Comparison of ENCODE assay signal across 9 mouse cellular contexts in the genomic region with DNA sequence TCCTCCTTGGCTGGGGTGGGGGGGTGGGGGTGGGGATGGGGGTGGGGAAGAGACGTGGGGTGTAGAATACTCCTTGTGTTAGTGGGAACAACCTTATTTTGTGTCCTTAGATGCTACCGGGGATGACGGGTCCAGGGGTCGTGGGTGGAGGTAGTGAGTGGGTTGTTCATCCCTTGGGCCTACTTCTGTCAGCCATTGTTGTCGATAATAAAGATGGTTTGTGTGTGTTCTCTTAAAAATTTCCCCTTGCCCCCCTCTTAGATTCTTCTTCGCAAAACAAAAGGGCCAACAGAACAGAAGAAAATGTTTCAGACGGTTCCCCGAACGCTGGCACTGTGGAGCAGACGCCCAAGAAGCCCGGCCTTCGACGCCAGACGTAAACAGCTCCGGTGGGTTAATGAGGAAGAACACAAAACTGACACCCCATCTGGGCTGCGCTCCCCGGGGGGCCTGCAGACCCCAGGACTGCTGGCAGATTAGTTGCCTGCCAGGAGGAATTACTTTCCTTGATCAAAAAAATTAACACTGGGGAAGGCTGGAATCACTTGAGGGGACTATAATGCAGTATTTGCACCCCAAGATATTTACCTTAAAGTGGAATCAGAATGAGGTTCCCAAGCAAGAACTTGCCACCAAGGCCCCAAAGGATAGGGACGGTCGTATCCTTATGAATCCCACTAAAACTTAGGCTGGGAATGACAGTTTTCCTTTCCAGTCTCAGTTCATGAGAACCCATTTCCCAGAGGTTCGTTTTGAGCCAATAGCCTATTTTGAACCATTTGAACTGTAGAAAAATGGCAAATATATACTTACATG. TPM values are rescaled to one million over a fixed set of nuclear protein-coding genes. Genes with fewer than 3 reads are reported as not detected.
DNase-seq lines count a peak whose midpoint lies in the region; ATAC-seq and TF ChIP-seq lines count a peak whose summit lies in the region.
"Had no signal": no experiment of that assay in that cellular context is flagged by ENCODE, and none has a peak within 500 bp of the region (broad histone marks: within the 10 kb centered on the region; RNA-seq: fewer than 3 reads in every experiment).

No protein-coding gene starts in this region.

- H3K27me3 ChIP-seq in erythroblast, embryonic 14.5 days (ENCODE audit: control insufficient read depth): peaks cover 21% of the 10 kb centered on the region
- no peaks in the 10 kb centered on the region for H3K27me3 ChIP-seq in thymus, adult 2 months (ENCODE audit: control insufficient read depth, insufficient read depth, low read length)
- H3K27me3 ChIP-seq in hindbrain, embryonic 14.5 days (ENCODE audit: control insufficient read depth, insufficient read depth, low read length): 0 out of 2 replicates have a peak, but pooled peaks cover 4% of the 10 kb centered on the region
- H3K27me3 ChIP-seq in midbrain, embryonic 13.5 days: peaks cover 3% of the 10 kb centered on the region; the same call in 1 of the 2 replicates
- H3K27me3 ChIP-seq: Patski had no signal

- peak overlapping the region; percentile 66 for H3K9ac ChIP-seq in hindbrain, embryonic 14.5 days
- peak overlapping the region; percentile 93 for H3K9ac ChIP-seq in midbrain, embryonic 13.5 days (replicated peaks)

- peak overlapping the region; percentile 74 for H3K4me3 ChIP-seq in erythroblast, embryonic 14.5 days (replicated peaks)
- H3K4me3 ChIP-seq in thymus, adult 2 months (ENCODE audit: control insufficient read depth, insufficient read depth, low read length): peak overlapping the region; percentile 70
- H3K4me3 ChIP-seq in hindbrain, embryonic 14.5 days (replicated peaks; ENCODE audit: low read length): peak overlapping the region; percentile 86
- H3K4me3 ChIP-seq in midbrain, embryonic 13.5 days (replicated peaks): peak overlapping the region; percentile 90

- H3K4me2 ChIP-seq in hindbrain, embryonic 14.5 days (replicated peaks): peak overlapping the region; percentile 95
- H3K4me2 ChIP-seq in midbrain, embryonic 13.5 days (replicated peaks): peak overlapping the region; percentile 84

- intact Hi-C loops in gastrocnemius, postnatal 36 days (cut with DNase I): no loop called here

- no peak for ATAC-seq in erythroblast, adult 5-6 weeks (replicated peaks; ENCODE audit: low FRiP score, poor library complexity, severe bottlenecking)
- no peak for ATAC-seq in hindbrain, embryonic 14.5 days (ENCODE audit: low FRiP score)
- no peak for ATAC-seq in midbrain, embryonic 13.5 days
- ATAC-seq: Patski had no signal

- WGBS in thymus, adult 2 months: 5% methylated on average over 20 of the region's 20 CpGs
- 6% methylated on average over 20 of the region's 20 CpGs for WGBS in hindbrain, embryonic 14.5 days
- WGBS in midbrain, embryonic 13.5 days: 4% methylated on average over 20 of the region's 20 CpGs

- TF ChIP-seq CTCF in thymus, adult 2 months (IDR thresholded peaks at IDR 0.05; ENCODE audit: borderline replicate concordance, control insufficient read depth, extremely low read depth, insufficient read depth, low read length, poor library complexity): no peak

- peak overlapping the region; percentile 98 for H3K27ac ChIP-seq in thymus, adult 2 months (ENCODE audit: control insufficient read depth, insufficient read depth, low read length)
- H3K27ac ChIP-seq in hindbrain, embryonic 14.5 days: no peak overlapping the region
- H3K27ac ChIP-seq in midbrain, embryonic 13.5 days: peak overlapping the region; percentile 64

- peaks cover 59% of the 10 kb centered on the region for H3K4me1 ChIP-seq in erythroblast, embryonic 14.5 days (ENCODE audit: control insufficient read depth)
- H3K4me1 ChIP-seq in thymus, adult 2 months (replicated peaks; ENCODE audit: control insufficient read depth, insufficient read depth, low read length): peaks cover 20% of the 10 kb centered on the region
- peaks cover 31% of the 10 kb centered on the region for H3K4me1 ChIP-seq in hindbrain, embryonic 14.5 days (replicated peaks; ENCODE audit: control insufficient read depth, insufficient read depth, low read length)
- peaks cover 51% of the 10 kb centered on the region for H3K4me1 ChIP-seq in midbrain, embryonic 13.5 days (replicated peaks)

- H3K9me3 ChIP-seq in erythroblast, embryonic 14.5 days (ENCODE audit: control insufficient read depth, low read length): no peaks in the 10 kb centered on the region
- H3K9me3 ChIP-seq in hindbrain, embryonic 14.5 days (ENCODE audit: control insufficient read depth, low read length): no peaks in the 10 kb centered on the region
- H3K9me3 ChIP-seq in midbrain, embryonic 13.5 days: no peaks in the 10 kb centered on the region

- TF ChIP-seq POLR2A in thymus, adult 2 months (IDR thresholded peaks at IDR 0.05; ENCODE audit: control insufficient read depth, extremely low read depth, insufficient read depth, low read length, poor library complexity): no peak

- peaks cover 45% of the 10 kb centered on the region for H3K36me3 ChIP-seq in erythroblast, embryonic 14.5 days (ENCODE audit: control insufficient read depth)
- peaks cover 12% of the 10 kb centered on the region for H3K36me3 ChIP-seq in thymus, adult 2 months (ENCODE audit: control insufficient read depth, insufficient read depth, low read length)
- H3K36me3 ChIP-seq in hindbrain, embryonic 14.5 days (replicated peaks; ENCODE audit: control insufficient read depth, insufficient read depth): no peaks in the 10 kb centered on the region
- no peaks in the 10 kb centered on the region for H3K36me3 ChIP-seq in midbrain, embryonic 13.5 days

- no peak for DNase-seq in thymus, adult 2 months
- no peak for DNase-seq in thymus, adult 18-20 months
- no peak for DNase-seq in hindbrain, embryonic 14.5 days (ENCODE audit: low spot score)
- no peak for DNase-seq in gastrocnemius, postnatal 36 days
- DNase-seq in left cerebral cortex, adult 9 months (ENCODE audit: low spot score in 2 of 2): no peak

RNA-seq across cellular contexts. Expression of a gene that starts 1.7 kb away (rescaled TPM):
- polyA plus RNA-seq in erythroblast, embryonic 14.5 days (2012): 6.9 and 7.0 TPM in 2 replicates
- 256 and 258 TPM in 2 replicates for total RNA-seq in erythroblast, adult 5-6 weeks (2015; ENCODE audit: low replicate concordance)
- 354 and 386 TPM in 2 replicates for total RNA-seq in erythroblast, adult 5-6 weeks (2017; ENCODE audit: low replicate concordance)
- 65.2 and 82.5 TPM in 2 replicates for polyA plus RNA-seq in thymus, adult 2 months (2012; rRNA removed)
- polyA plus RNA-seq in hindbrain, embryonic 14.5 days (2014; fragmentation: Nextera tagmentation; extraction: Ambion mirVana): 18.5 and 19.0 TPM in 2 replicates
- polyA plus RNA-seq in midbrain, embryonic 13.5 days (2015; fragmentation: Nextera tagmentation; extraction: Ambion mirVana): 33.8 and 35.1 TPM in 2 replicates
- total RNA-seq in gastrocnemius, postnatal 36 days (2021): 10 to 100 TPM; 35.3 to 39.5 TPM

RNA-seq across cellular contexts. Expression of a gene that starts 23.5 kb away (rescaled TPM):
- 0.36 and 0.61 TPM in 2 replicates for polyA plus RNA-seq in erythroblast, embryonic 14.5 days (2012)
- 2.7 and 5.0 TPM in 2 replicates for total RNA-seq in erythroblast, adult 5-6 weeks (2015; ENCODE audit: low replicate concordance)
- 2.1 and 8.3 TPM in 2 replicates for total RNA-seq in erythroblast, adult 5-6 weeks (2017; ENCODE audit: low replicate concordance)
- polyA plus RNA-seq in thymus, adult 2 months (2012; rRNA removed): 14.7 and 15.6 TPM in 2 replicates
- polyA plus RNA-seq in hindbrain, embryonic 14.5 days (2014; fragmentation: Nextera tagmentation; extraction: Ambion mirVana): 34.0 and 37.1 TPM in 2 replicates
- polyA plus RNA-seq in midbrain, embryonic 13.5 days (2015; fragmentation: Nextera tagmentation; extraction: Ambion mirVana): 45.0 and 47.9 TPM in 2 replicates
- total RNA-seq in gastrocnemius, postnatal 36 days (2021): 1 to 10 TPM; 3.5 to 4.6 TPM

RNA-seq across cellular contexts. Expression of a gene that starts 59.6 kb away (rescaled TPM):
- 0.01 and 0.03 TPM in 2 replicates for polyA plus RNA-seq in erythroblast, embryonic 14.5 days (2012)
- 0.19 and 2.1 TPM in 2 replicates for total RNA-seq in erythroblast, adult 5-6 weeks (2015; ENCODE audit: low replicate concordance)
- total RNA-seq in erythroblast, adult 5-6 weeks (2017; ENCODE audit: low replicate concordance): 4.9 and 6.4 TPM in 2 replicates
- polyA plus RNA-seq in thymus, adult 2 months (2012; rRNA removed): 1.1 and 1.6 TPM in 2 replicates
- 3.9 TPM in 2 replicates for polyA plus RNA-seq in hindbrain, embryonic 14.5 days (2014; fragmentation: Nextera tagmentation; extraction: Ambion mirVana)
- 3.0 and 3.7 TPM in 2 replicates for polyA plus RNA-seq in midbrain, embryonic 13.5 days (2015; fragmentation: Nextera tagmentation; extraction: Ambion mirVana)
- 1 to 10 TPM; 1.1 to 4.9 TPM for total RNA-seq in gastrocnemius, postnatal 36 days (2021)
